Mouse (Mus musculus) adrenal gland, postnatal 25 days (tissue): ENCODE data around the gene Cks1b. TPM values are rescaled to one million over a fixed set of nuclear protein-coding genes. Genes with fewer than 3 reads are reported as not detected.

ENCODE experiments used
- DNase-seq: peaks from one replicate; pipeline ENCODE4 v3.0.0; 2021; ENCODE audit warnings: mixed read lengths
- total RNA-seq: library from RNA; stranded (reverse); gene quantifications from 2 replicates; pipeline ENCODE4 v1.2.3, GENCODE M21; 2021

The Cks1b gene
- total RNA-seq, 1 experiment from 2014 or later: 26.2 TPM

- DNase-seq: no peak
Measured at GRCm38 (mm10) chr3:89425876-89426275, 7.7 kb upstream of the Cks1b start.

DNA sequence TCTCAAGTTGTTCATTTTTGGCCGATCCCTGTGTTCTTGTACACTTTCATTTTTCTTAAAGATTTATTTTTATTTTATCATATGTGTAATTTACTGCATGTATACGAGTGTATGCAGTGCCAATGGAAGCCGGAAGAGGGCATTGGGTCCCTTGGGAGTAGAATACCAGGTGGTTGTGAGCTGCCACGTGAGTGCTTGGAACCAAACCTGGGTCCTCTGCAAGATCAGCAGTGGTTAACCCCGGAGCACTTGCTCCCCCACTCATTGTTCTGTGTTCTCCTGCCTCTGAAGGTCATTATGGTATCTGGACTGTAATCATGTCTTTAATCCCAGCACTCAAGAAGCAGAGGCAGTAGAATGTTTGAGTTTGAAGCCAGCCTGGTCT is 7.0 kb upstream of the Cks1b start:
- DNase-seq: no peak

- no peak for DNase-seq
Measured at GRCm38 (mm10) chr3:89424416-89425140, 6.4 kb upstream of the Cks1b start.

- no peak for DNase-seq
Measured at GRCm38 (mm10) chr3:89422556-89423205, 4.5 kb upstream of the Cks1b start.

- no peak for DNase-seq
Measured at GRCm38 (mm10) chr3:89421810-89422473, 3.8 kb upstream of the Cks1b start.

GRCm38 (mm10) chr3:89421002-89421774 is 3.0 kb upstream of the Cks1b start:
- DNase-seq: peak; percentile 74

DNA sequence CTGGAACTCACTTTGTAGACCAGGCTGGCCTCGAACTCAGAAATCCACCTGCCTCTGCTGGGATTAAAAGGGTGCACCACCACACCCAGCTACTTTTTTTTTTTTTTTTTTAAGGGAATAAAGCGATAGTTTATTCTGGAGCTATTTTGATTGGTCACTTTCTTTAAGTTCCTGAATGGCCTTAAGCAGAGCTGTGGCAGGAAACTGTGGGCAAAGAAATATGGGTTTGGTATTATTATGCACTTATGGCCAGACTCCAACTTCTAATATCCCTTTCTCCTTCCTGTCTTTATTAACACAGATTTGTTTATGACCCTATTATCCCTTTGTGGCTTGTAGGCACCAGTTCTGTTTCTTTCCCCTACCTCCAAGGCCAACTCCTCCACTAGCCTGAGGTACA is 2.2 kb upstream of the Cks1b start:
- no peak for DNase-seq

- DNase-seq: no peak
Measured at GRCm38 (mm10) chr3:89419981-89420380, 1.8 kb upstream of the Cks1b start.

GRCm38 (mm10) chr3:89419571-89419970 is 1.4 kb upstream of the Cks1b start:
- peak; percentile 48 for DNase-seq

DNA sequence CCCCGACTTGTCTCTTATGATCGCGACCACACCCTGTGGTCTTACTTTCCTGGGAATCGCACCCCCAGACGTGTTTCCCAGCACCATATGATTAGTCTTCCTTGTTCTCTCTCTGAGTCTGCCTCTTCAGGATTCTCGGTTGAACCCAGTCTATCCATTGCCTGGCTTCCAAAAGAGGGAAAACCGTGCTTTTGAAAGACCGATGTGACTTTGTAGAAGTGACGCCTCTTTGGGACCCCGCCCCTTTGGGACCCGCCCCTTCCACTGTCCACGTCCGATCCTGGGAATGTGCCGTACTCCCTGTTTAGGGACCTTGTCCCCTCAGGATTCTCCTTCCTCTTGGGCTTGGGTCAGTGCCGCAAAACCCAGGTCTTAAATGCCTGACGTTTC is 673 bp upstream of the Cks1b start:
- peak; percentile 82 for DNase-seq

DNA sequence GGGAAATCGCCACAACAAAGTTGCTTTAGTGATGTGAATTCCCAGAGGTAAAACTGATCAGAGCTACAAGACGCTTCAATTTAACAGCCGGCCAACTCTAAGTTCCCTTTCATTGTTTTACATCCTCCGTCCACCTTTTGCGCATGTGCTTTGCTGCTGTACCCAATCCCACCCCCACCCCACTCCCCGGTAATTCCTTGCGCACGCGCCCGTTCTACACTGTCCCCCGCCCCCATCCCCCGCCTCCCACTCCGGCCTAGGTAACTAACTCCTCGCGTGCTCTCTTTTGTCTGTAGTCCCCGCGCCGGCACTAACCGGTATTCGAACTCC is 378 bp downstream of the Cks1b start:
- no peak for DNase-seq

- no peak for DNase-seq
Measured at GRCm38 (mm10) chr3:89417131-89417530, 1.1 kb downstream of the Cks1b start.

- DNase-seq: no peak
Measured at GRCm38 (mm10) chr3:89416158-89416557, 2.0 kb downstream of the Cks1b start.

GRCm38 (mm10) chr3:89411490-89412393 is 6.4 kb downstream of the Cks1b start, which contains the start of gene Flad1:
Gene Flad1, minus strand, starts transcription at chr3:89411870.
- peak; percentile 86 for DNase-seq

- DNase-seq: no peak
Measured at GRCm38 (mm10) chr3:89410864-89411263, 7.3 kb downstream of the Cks1b start.

DNA sequence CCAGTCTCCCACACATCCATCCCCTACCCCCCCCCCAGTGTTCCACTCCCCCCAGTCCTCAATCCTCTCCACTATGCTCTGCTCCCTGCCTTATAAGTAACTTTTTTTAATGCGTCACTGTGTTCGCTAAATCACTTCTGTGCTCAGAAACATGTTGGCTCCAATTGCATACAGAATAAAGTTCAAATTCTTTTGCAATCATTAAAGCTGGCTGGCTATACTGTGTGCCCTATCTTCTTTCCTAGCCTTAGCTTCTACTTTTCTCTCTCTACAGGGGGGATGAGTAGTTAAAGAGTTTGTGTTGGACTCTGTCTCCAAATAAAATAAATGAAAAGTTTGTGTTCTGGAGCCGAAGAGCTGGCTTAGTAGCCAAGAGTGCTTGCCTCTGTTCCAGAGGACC is 8.5 kb downstream of the Cks1b start:
- DNase-seq: no peak

DNA sequence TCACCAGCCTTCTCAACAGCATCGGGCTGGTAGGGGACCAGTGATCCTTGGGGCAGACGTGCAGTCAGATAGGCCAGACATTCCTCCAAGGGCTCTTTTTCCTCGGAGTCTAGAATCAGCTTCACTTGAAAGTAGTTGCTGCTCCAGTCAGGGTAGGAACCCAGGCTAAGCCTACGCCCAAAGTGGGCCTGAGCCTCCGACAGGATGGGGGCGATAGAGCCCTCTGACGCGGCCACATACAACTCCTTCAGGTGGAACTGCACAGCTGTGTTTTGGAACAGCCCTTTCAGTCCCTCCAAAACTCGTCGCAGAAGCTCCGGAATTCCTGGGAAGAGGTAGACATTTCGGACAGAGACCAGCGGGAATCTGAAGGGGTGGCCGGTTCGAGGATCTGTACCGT is 9.7 kb downstream of the Cks1b start:
- no peak for DNase-seq

DNA sequence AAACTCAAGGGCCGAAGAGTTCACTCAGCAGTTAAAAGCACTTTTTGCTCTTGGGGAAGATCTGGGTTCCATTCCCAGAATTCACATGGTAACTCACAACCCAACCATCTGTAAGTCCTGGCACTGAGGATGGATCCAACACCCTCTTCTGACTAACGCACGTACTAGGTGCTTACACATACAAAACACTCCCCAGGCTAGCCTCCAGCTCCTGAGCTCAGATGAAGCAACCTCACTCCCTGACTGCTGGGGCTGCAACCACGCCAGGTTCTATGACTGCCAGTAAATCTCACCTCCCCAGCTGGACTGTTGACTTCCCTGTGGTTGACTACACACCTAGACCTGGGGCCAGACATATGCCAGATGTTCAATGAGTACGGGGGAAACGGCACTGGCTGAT is 11.3 kb downstream of the Cks1b start:
- no peak for DNase-seq

DNA sequence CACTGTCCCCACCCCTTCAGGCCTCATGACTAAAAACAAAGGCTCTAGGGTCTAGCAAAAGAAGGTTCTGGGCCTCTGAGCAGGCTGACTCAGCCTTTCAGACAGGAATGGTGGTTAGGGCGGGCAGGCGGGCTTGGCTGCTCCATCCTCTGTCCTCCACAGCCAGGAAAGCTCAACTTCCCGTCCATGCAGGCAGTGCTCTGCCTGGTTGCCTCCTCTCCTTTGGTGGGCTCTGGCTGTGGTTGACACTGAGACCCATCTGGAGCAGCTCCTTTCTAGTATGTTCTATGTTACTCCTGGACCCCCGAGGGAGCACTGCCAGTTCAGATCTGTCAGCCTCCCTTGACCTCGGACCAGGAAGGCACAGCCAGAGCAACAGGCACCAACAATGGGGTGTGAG is 15.5 kb downstream of the Cks1b start, which contains the start of gene Lenep:
Gene Lenep (minus strand): TSS at position 101 of the 400 bp plus-strand sequence.
- DNase-seq: no peak

DNA sequence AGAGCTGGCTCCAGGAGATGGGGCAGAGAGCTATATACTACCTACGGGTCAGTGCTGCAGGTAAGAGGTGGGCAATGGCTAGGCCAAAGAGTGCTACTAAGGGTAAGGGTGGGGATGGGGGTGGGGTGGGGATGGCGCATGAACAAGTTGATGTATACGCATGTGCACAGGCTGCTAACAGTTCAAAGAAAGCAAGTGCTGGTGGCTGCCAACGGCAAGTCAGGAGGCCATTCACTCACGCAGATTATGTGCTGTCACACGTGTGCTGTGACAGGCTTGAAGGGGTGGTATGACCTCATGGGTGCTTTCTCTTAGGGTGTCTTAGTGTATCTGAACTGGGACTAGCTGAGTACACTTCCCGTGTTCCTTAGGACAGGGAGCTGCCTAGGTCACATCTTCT is 16.9 kb downstream of the Cks1b start:
- no peak for DNase-seq

DNA sequence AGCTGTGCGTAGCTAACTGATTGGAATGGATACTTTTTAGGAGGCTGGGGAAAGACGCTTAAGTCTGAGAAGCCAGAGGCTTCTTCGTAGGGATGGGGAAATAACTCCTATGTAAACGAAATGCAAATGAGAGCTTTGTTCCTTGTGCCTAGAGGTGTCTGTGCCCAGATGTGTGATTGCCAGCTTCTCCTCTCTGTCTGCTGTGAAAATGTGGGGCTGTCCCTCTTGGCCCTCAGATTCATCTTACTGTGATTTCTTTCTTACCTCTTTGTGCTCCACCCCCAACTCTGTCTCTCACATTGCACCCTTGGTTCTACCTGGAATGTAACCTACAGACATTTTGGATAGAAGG is 21.6 kb downstream of the Cks1b start:
- no peak for DNase-seq
